Mouse (Mus musculus) lung, adult 2 months (tissue): Measurements from ENCODE around the gene Myl3. TPM values are rescaled to one million over a fixed set of nuclear protein-coding genes. Genes with fewer than 3 reads are reported as not detected.

Experiments
- DNase-seq: peaks from one replicate; pipeline ENCODE4 v3.0.0; 2022
- H3K4me1 ChIP-seq: fragments of 200-500 bp; 2 replicates; pipeline ENCODE4 v1.6.1; 2011; ENCODE audit warnings: low read length; ENCODE audit not compliant: control insufficient read depth, insufficient read depth
- H3K4me3 ChIP-seq: fragments of 200-500 bp; replicated peaks from 2 replicates; pipeline ENCODE3; 2011; ENCODE audit warnings: low read depth, mild to moderate bottlenecking, control low read depth, low read length; ENCODE audit errors: extremely low read depth
- CTCF ChIP-seq: fragments of 200-500 bp; IDR thresholded peaks from 2 replicates; pipeline ENCODE4 v1.5.1; 2011; ENCODE audit warnings: mild to moderate bottlenecking, low read length, control low read depth; ENCODE audit not compliant: insufficient read depth
- POLR2A ChIP-seq: fragments of 200-500 bp; IDR thresholded peaks from 2 replicates; pipeline ENCODE4 v1.6.1; 2011; ENCODE audit warnings: low read depth, mild to moderate bottlenecking, control low read depth, low read length, borderline replicate concordance; ENCODE audit errors: extremely low read depth
- WGBS: fragments of 180-500 bp; shearing (Covaris S2); methylation state at CpG from one replicate; pipeline ENCODE4 v1.1.7; 2018; 5-methylcytosine and 5-hydroxymethylcytosine counted together
- polyA plus RNA-seq: library from polyadenylated mRNA; depleted of rRNA; stranded (reverse); fragments of >200 nt; gene quantifications from 2 replicates; pipeline ENCODE4 v1.2.3, GENCODE M21; 2012

Gene Myl3
- polyA plus RNA-seq, 1 experiment: 214 TPM

DNA sequence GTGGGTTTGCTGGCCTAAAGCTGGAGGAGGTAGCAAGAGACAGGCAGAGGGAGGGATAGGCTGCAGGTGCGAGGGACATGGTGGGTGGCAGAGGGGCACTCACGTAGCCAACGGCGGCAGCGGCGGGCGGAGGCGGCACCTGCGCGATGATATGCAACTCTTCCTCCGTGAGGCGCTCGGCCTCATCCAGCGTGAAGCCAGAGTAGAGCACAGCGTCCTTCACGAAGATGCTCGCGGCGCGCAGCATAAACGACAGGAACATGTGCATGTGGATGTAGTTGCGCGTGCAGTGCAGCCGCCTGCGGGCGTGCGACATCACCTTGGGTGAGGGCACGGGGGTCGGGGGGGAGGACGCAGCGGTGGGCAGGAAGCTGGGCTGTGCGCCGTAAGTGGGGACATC, 14.8 kb upstream of the Myl3 start:
- no peak for TF ChIP-seq CTCF
- TF ChIP-seq POLR2A: no peak
- WGBS: 36% methylated on average over 33 of the region's 33 CpGs
- DNase-seq: no peak
- H3K4me1 ChIP-seq: no peaks in the 10 kb centered on the region
- no peak overlapping the region for H3K4me3 ChIP-seq

DNA sequence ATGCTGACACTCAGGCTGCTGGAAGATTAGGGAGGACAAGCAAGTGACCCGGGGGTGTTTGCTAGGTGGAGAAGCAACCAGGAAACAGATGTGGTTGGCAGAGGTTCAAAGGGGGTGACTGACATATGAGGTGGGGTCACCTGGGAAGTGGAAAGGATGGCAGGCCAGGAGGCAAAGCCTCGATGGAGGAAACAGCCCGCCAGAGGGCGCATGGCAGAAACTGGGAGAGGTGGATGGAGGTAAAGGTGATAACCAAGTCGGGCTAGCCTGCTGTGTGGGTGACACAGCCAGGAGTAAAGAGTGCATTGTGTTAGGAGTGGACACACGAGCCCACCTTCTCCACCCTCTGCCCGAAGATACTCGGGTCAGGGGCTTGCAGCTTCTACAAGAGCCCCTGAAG, 11.8 kb upstream of the Myl3 start:
- H3K4me1 ChIP-seq: peaks cover 3% of the 10 kb centered on the region; the same call in 1 of the 2 replicates
- WGBS: 21% methylated on average over 8 of the region's 8 CpGs
- peak; percentile 67 for TF ChIP-seq CTCF
- no peak for TF ChIP-seq POLR2A
- peak; percentile 68 for DNase-seq
- no peak overlapping the region for H3K4me3 ChIP-seq

DNA sequence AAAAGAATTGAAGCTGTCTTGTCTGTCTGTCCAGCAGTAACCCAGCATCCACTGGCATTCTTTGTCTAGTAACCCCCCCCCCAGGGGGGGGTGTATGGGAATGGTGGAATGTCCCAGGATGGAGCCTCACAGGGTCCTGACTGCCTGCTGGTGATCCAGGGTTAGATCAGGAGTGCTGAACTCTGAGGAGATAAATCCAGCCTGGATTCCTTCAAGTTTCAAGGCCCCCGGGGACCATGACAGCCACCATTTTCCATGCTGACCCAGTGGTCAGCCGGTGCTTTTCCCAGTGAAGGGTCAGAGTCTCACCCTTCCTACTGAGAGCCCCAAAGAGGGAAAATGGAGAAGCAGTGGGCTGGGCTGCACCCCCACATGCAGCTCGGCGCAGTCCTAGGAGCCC, 9.8 kb upstream of the Myl3 start:
- no peak for TF ChIP-seq CTCF
- TF ChIP-seq POLR2A: no peak
- no peak for DNase-seq
- no peak overlapping the region for H3K4me3 ChIP-seq
- 60% methylated on average over 4 of the region's 4 CpGs for WGBS
- H3K4me1 ChIP-seq: peaks cover 3% of the 10 kb centered on the region; the same call in 1 of the 2 replicates

DNA sequence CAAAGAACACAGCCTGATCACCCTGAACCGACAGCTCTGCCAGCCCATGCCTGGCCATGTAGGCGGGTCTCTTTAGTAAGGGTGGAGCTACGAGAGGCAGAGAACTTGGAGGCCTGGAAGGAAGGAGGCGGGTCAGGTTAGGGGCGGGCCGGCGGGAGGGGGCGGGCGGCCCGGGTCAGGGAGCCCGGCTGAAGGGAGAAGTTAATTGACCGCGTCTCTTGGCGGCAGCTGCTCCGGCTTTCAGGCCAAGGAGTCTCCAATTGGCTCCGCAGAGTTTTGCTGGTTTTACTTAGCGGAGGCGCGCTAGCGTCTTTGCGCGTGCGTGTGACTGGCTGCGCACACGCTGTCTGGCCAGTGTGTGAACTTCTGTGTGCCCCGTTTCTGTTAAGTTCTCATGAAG, 9.0 kb upstream of the Myl3 start:
- Histone ChIP-seq H3K4me1 (peaks cover 3% of the 10 kb centered on the region; the same call in 1 of the 2 replicates), H3K4me3 (peak overlapping the region; percentile 62)
- WGBS: under 1% methylated on average over 25 of the region's 26 CpGs
- peak; percentile 68 for DNase-seq
- no peak for TF ChIP-seq CTCF
- TF ChIP-seq POLR2A: 0 out of 2 replicates have a peak, but pooled peaks have one; percentile 9

DNA sequence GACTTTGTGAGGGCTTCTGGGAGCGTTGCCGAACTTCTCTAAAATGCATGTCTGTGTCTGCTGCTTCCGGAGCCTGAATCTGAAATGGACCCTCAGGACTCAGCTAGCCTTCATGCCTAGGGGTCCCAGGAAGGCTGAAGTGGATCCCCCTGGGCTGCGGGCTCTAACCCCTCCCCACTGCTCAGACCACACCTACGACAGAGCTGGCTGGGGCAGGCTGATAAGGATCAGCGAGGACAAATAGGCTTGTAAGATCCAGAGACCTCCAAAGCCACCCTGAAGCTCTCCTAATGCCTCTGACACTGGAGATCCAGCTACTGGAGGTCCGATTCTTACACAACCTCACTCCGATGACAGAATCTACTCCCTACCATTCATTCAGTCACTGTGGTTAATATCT, 8.6 kb upstream of the Myl3 start:
- 9% methylated on average over 8 of the region's 8 CpGs for WGBS
- H3K4me3 ChIP-seq: peak overlapping the region; percentile 62
- H3K4me1 ChIP-seq: peaks cover 3% of the 10 kb centered on the region; the same call in 1 of the 2 replicates
- TF ChIP-seq CTCF: no peak
- TF ChIP-seq POLR2A: no peak
- peak; percentile 14 for DNase-seq

DNA sequence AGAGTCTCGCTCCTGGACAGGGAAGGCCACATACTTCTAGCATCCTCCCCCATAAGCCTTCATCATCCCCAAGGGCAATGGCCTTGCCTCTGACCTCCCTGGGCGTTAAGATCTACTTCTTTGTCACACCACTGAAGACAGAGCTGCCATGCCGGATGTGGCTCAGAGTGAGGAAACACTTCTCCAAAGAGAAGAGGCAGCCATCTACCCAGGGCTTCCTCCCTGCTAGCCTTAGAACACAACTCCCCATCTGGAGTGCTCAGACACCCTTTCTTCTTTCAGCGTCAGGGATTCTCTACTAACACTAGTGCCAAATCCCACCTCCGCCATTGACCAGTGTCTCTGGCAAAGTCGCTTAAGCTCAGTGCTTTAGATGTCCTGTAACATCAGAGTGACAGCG, 7.5 kb upstream of the Myl3 start:
- WGBS: 69% methylated on average over 7 of the region's 7 CpGs
- no peak for DNase-seq
- TF ChIP-seq POLR2A (no peak), CTCF (no peak)
- H3K4me3 ChIP-seq: no peak overlapping the region
- peaks cover 3% of the 10 kb centered on the region; the same call in 1 of the 2 replicates for H3K4me1 ChIP-seq

DNA sequence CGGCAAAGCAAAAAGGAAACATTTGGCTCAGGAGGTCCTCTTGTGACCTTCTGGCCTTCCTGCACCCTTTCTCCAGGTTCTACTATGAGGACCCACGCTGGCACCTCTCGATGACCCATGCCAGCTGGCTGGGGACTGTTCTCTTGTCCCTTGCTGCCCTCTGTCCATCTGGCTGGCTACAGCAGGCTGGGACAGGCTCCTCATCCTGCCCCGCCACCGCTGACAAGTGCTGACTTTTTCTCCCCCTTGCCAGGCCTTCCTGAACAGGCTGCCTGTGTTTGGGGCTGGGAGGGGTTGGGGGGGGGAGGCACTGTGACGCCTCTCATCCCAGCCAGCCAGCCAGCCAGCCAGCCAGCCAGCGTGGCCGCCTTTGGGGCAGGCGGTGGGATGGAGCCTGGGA, 5.3 kb upstream of the Myl3 start:
- no peak for DNase-seq
- TF ChIP-seq CTCF (no peak), POLR2A (no peak)
- no peak overlapping the region for H3K4me3 ChIP-seq
- 51% methylated on average over 9 of the region's 9 CpGs for WGBS
- H3K4me1 ChIP-seq: peaks cover 3% of the 10 kb centered on the region; the same call in 1 of the 2 replicates

DNA sequence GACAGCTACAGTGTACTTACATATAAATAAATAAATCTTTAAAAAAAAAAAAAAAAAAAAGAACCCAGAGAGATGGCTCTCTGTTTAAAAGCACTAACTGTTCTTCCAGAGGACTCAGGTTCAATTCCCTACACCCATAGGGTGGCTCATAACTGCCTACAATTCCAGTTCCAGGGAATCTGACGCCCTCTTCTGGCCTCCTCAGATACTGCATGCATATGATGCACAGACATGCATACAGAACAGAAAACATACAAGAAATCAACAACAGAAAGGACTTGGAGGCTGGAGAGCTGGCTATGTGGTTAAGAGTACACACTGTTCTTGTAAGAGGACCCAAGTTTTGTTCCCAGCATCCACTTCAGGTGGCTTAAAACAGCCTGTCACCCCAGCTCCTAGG, 3.6 kb upstream of the Myl3 start:
- DNase-seq: no peak
- Histone ChIP-seq H3K4me1 (peaks cover 3% of the 10 kb centered on the region; the same call in 1 of the 2 replicates), H3K4me3 (no peak overlapping the region)
- WGBS: 35% methylated on average over 1 of the region's 1 CpGs
- no peak for TF ChIP-seq CTCF
- TF ChIP-seq POLR2A: no peak

DNA sequence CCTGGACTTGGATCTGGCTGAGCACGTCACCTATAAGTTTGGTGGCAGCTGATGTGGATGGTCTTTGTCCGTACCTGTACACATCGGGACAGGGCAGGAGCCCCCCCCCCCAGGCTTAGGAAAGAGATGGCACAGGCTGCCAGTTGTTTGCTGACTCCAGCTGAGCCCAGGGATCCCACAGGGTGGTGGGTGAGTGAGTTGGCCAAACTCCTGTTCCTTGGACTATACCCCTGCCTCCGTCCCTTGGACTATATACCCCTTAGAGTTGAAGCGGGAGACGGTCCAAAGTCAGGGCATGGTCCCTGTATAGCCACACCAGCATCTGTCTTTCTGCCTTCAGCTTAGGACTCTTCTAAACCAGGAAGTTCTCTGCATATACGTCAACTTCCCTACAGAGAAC, 1.7 kb upstream of the Myl3 start:
- Histone ChIP-seq H3K4me3 (no peak overlapping the region), H3K4me1 (peaks cover 3% of the 10 kb centered on the region; the same call in 1 of the 2 replicates)
- WGBS: 85% methylated on average over 7 of the region's 7 CpGs
- no peak for DNase-seq
- TF ChIP-seq CTCF: no peak
- no peak for TF ChIP-seq POLR2A

DNA sequence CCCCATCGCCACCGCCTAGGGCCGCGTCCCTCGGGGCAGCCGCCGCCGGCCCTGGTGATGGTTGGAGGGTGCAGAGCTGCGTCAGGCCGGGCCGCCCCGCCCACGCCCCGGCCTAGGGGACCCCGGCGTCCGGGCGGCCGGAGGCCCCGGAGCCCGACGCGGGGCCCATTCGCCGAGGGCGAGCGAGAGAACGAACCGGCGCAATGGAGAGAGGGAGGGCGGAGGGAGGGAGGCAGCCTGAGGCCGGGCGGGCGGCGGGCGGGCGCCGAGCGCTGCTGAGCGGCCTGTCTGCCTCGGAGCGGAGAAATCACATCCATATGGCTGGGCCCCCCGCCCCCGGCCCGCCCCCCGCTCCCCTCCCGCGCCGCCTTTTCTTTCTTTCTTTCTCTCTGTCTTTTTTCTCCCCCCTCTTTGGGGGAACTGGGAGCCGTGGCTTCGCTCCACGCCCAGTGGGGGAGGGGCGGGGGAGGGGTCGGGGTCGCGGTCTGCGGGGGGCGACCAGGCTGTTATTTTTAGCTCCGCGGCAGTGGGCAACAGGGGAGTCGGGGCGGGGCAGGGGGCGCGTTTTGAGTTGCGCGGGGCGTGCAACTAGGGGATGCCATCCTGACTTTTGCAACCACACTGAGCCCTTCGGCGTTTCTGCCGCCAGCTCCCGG, 762 bp downstream of the Myl3 start:
- WGBS: 0% methylated on average over 62 of the region's 71 CpGs
- peak; percentile 14 for DNase-seq
- TF ChIP-seq CTCF: no peak
- TF ChIP-seq POLR2A: no peak
- peak overlapping the region; percentile 62 for H3K4me3 ChIP-seq
- peaks cover 3% of the 10 kb centered on the region; the same call in 1 of the 2 replicates for H3K4me1 ChIP-seq
